16 mouse cellular contexts compared by ENCODE assay signal in the genomic region with DNA sequence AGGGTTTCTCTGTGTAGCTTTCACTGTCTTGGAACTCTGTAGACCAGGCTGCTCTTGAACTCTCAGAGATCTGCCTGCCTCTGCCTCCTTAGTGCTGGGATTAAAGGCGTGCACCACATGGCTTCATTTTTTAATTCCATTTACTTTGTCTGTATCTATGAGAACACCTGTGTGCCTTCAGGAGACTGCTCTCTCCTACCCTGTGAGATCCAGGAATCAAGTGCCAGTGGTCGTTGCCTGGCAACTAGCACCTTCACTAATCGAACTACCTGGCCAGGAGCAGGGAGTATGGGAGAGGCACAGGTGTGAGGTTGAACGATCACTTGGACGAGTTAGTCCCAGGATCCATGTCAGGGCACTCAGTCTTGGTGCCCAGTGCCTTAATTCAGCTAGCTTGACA. TPM values are rescaled to one million over a fixed set of nuclear protein-coding genes. Genes with fewer than 3 reads are reported as not detected.
DNase-seq lines count a peak whose midpoint lies in the region; ATAC-seq and TF ChIP-seq lines count a peak whose summit lies in the region.
"Had no signal": no experiment of that assay in that cellular context is flagged by ENCODE, and none has a peak within 500 bp of the region (broad histone marks: within the 10 kb centered on the region; RNA-seq: fewer than 3 reads in every experiment).

No protein-coding gene starts in this region.

- 89% methylated on average over 5 of the region's 5 CpGs for WGBS in heart, embryonic 13.5 days
- WGBS in heart, embryonic 11.5 days (ENCODE audit: insufficient replicate concordance): 89% methylated on average over 5 of the region's 5 CpGs
- WGBS in spleen, adult 2 months: 92% methylated on average over 5 of the region's 5 CpGs
- 76% methylated on average over 5 of the region's 5 CpGs for WGBS in liver, embryonic 12.5 days (ENCODE audit: insufficient replicate concordance)
- WGBS in stomach, postnatal 0 days: 72% methylated on average over 5 of the region's 5 CpGs

- no peak for ATAC-seq in heart, embryonic 13.5 days (ENCODE audit: extremely low read depth, insufficient number of reproducible peaks, low FRiP score, low TSS enrichment)
- ATAC-seq in heart, embryonic 11.5 days (replicated peaks; ENCODE audit: insufficient number of reproducible peaks, low FRiP score, low TSS enrichment): no peak
- no peak for ATAC-seq in liver, embryonic 12.5 days
- ATAC-seq in stomach, postnatal 0 days (ENCODE audit: low FRiP score, low TSS enrichment): no peak
- ATAC-seq: activated CD4-positive, CD25-positive, alpha-beta regulatory T cell, adult 4 months; hindbrain, postnatal 0 days had no signal

- 0 out of 2 replicates have a peak overlapping the region, but pooled peaks have one; percentile 10 for H3K9ac ChIP-seq in heart, embryonic 13.5 days
- H3K9ac ChIP-seq in heart, embryonic 11.5 days (ENCODE audit: low read depth, low read length): no peak overlapping the region
- H3K9ac ChIP-seq in liver, embryonic 12.5 days: no peak overlapping the region
- H3K9ac ChIP-seq in stomach, postnatal 0 days (ENCODE audit: low read length): no peak overlapping the region
- H3K9ac ChIP-seq: kidney, embryonic 15.5 days had no signal

- DNase-seq in spleen, adult 2 months (ENCODE audit: low read depth in 1 of 2, low spot score in 2 of 2): no peak
- DNase-seq in spleen, postnatal 14 days (ENCODE audit: low spot score in 2 of 2): no peak
- DNase-seq in stomach, postnatal 0 days (ENCODE audit: low spot score): no peak
- no peak for DNase-seq in testis, postnatal 14 days (ENCODE audit: low spot score)
- DNase-seq: cerebellum, adult 11 months; thymus, postnatal 36 days had no signal

- no peak overlapping the region for H3K4me3 ChIP-seq in heart, embryonic 13.5 days
- no peak overlapping the region for H3K4me3 ChIP-seq in heart, embryonic 11.5 days (ENCODE audit: low read depth, low read length)
- no peak overlapping the region for H3K4me3 ChIP-seq in spleen, adult 2 months (ENCODE audit: extremely low read depth, insufficient read depth, insufficient read length)
- H3K4me3 ChIP-seq in liver, embryonic 12.5 days: no peak overlapping the region
- no peak overlapping the region for H3K4me3 ChIP-seq in stomach, postnatal 0 days (ENCODE audit: low read depth, low read length)
- H3K4me3 ChIP-seq: embryonic facial prominence, embryonic 13.5 days; forebrain, embryonic 10.5 days; kidney, embryonic 15.5 days; layer of hippocampus, adult 2 months; midbrain, embryonic 10.5 days had no signal

- H3K27ac ChIP-seq in heart, embryonic 13.5 days (replicated peaks): peak overlapping the region; percentile 96
- H3K27ac ChIP-seq in heart, embryonic 11.5 days (ENCODE audit: low read depth, low read length): no peak overlapping the region
- peak overlapping the region; percentile 99 for H3K27ac ChIP-seq in spleen, adult 2 months (ENCODE audit: insufficient read depth, low read length)
- H3K27ac ChIP-seq in liver, embryonic 12.5 days: peak overlapping the region; percentile 99
- 0 out of 2 replicates have a peak overlapping the region, but pooled peaks have one; percentile 99 for H3K27ac ChIP-seq in stomach, postnatal 0 days (replicated peaks)
- H3K27ac ChIP-seq: embryonic facial prominence, embryonic 13.5 days; forebrain, embryonic 10.5 days; hindbrain, postnatal 0 days; kidney, embryonic 15.5 days; layer of hippocampus, adult 2 months; midbrain, embryonic 10.5 days had no signal

- no peaks in the 10 kb centered on the region for H3K9me3 ChIP-seq in heart, embryonic 13.5 days
- no peaks in the 10 kb centered on the region for H3K9me3 ChIP-seq in heart, embryonic 11.5 days (replicated peaks; ENCODE audit: control insufficient read depth, low read length)
- H3K9me3 ChIP-seq in liver, embryonic 12.5 days (replicated peaks): no peaks in the 10 kb centered on the region
- H3K9me3 ChIP-seq in stomach, postnatal 0 days (ENCODE audit: control insufficient read depth, low read length): no peaks in the 10 kb centered on the region
- H3K9me3 ChIP-seq: embryonic facial prominence, embryonic 13.5 days; kidney, embryonic 15.5 days; midbrain, embryonic 10.5 days had no signal

- peaks cover 33% of the 10 kb centered on the region for H3K36me3 ChIP-seq in heart, embryonic 13.5 days
- H3K36me3 ChIP-seq in heart, embryonic 11.5 days (ENCODE audit: control insufficient read depth, insufficient read depth, low read length): peaks cover 8% of the 10 kb centered on the region
- 0 out of 2 replicates have a peak, but pooled peaks cover 3% of the 10 kb centered on the region for H3K36me3 ChIP-seq in spleen, adult 2 months (ENCODE audit: control insufficient read depth, insufficient read depth, low read length)
- peaks cover 31% of the 10 kb centered on the region for H3K36me3 ChIP-seq in liver, embryonic 12.5 days
- no peaks in the 10 kb centered on the region for H3K36me3 ChIP-seq in stomach, postnatal 0 days (ENCODE audit: control insufficient read depth, insufficient read depth, low read length)

- no peak for TF ChIP-seq EP300 in stomach, postnatal 0 days (optimal IDR thresholded peaks at IDR 0.05)

- H3K4me2 ChIP-seq in heart, embryonic 13.5 days: no peak overlapping the region
- no peak overlapping the region for H3K4me2 ChIP-seq in heart, embryonic 11.5 days
- no peak overlapping the region for H3K4me2 ChIP-seq in liver, embryonic 12.5 days
- H3K4me2 ChIP-seq in stomach, postnatal 0 days (replicated peaks; ENCODE audit: low read depth): no peak overlapping the region
- H3K4me2 ChIP-seq: embryonic facial prominence, embryonic 13.5 days; kidney, embryonic 15.5 days had no signal

- TF ChIP-seq CTCF in spleen, adult 2 months (IDR thresholded peaks at IDR 0.05; ENCODE audit: extremely low read depth, insufficient read depth, insufficient read length, insufficient replicate concordance): no peak
- no peak for TF ChIP-seq CTCF in stomach, postnatal 0 days (IDR thresholded peaks at IDR 0.05; ENCODE audit: low read depth)

- peaks cover 83% of the 10 kb centered on the region for H3K4me1 ChIP-seq in heart, embryonic 13.5 days
- peaks cover 75% of the 10 kb centered on the region for H3K4me1 ChIP-seq in heart, embryonic 11.5 days (ENCODE audit: control insufficient read depth, insufficient read depth, low read length)
- H3K4me1 ChIP-seq in spleen, adult 2 months (ENCODE audit: control insufficient read depth, insufficient read depth, insufficient read length): peaks cover 61% of the 10 kb centered on the region; the same call in 1 of the 2 replicates
- peaks cover 94% of the 10 kb centered on the region for H3K4me1 ChIP-seq in liver, embryonic 12.5 days
- peaks cover 23% of the 10 kb centered on the region for H3K4me1 ChIP-seq in stomach, postnatal 0 days (replicated peaks; ENCODE audit: control insufficient read depth, insufficient read depth)

- H3K27me3 ChIP-seq in heart, embryonic 13.5 days (replicated peaks): no peaks in the 10 kb centered on the region
- no peaks in the 10 kb centered on the region for H3K27me3 ChIP-seq in heart, embryonic 11.5 days (ENCODE audit: control insufficient read depth, insufficient read depth, low read length)
- no peaks in the 10 kb centered on the region for H3K27me3 ChIP-seq in spleen, adult 2 months (ENCODE audit: control insufficient read depth, insufficient read depth, low read length)
- H3K27me3 ChIP-seq in liver, embryonic 12.5 days (replicated peaks): no peaks in the 10 kb centered on the region
- H3K27me3 ChIP-seq in stomach, postnatal 0 days (ENCODE audit: control insufficient read depth, insufficient read depth, low read length): no peaks in the 10 kb centered on the region
- H3K27me3 ChIP-seq: embryonic facial prominence, embryonic 13.5 days; kidney, embryonic 15.5 days had no signal

- no peak for TF ChIP-seq POLR2A in spleen, adult 2 months (IDR thresholded peaks at IDR 0.05; ENCODE audit: low read depth, low read length)

RNA-seq across cellular contexts. Expression of gene Mcl1, which starts 12.6 kb away (rescaled TPM):
- polyA plus RNA-seq in heart, embryonic 13.5 days (2015; fragmentation: Nextera tagmentation; extraction: Ambion mirVana): 36.0 and 36.2 TPM in 2 replicates
- 46.3 and 49.8 TPM in 2 replicates for polyA plus RNA-seq in heart, embryonic 11.5 days (2014; fragmentation: Nextera tagmentation; extraction: Ambion mirVana)
- 169 and 276 TPM in 2 replicates for polyA plus RNA-seq in spleen, adult 2 months (2012; rRNA removed)
- 66.5 and 73.8 TPM in 2 replicates for polyA plus RNA-seq in liver, embryonic 12.5 days (2016; fragmentation: Nextera tagmentation; extraction: Ambion mirVana)
- polyA plus RNA-seq in stomach, postnatal 0 days (2015; fragmentation: Nextera tagmentation; extraction: Ambion mirVana): 57.9 and 59.2 TPM in 2 replicates

RNA-seq across cellular contexts. Expression of gene Adamtsl4, which starts 16.5 kb away (rescaled TPM):
- 4.8 and 7.3 TPM in 2 replicates for polyA plus RNA-seq in heart, embryonic 13.5 days (2015; fragmentation: Nextera tagmentation; extraction: Ambion mirVana)
- polyA plus RNA-seq in heart, embryonic 11.5 days (2014; fragmentation: Nextera tagmentation; extraction: Ambion mirVana): 3.5 and 5.1 TPM in 2 replicates
- 7.9 and 8.1 TPM in 2 replicates for polyA plus RNA-seq in spleen, adult 2 months (2012; rRNA removed)
- polyA plus RNA-seq in liver, embryonic 12.5 days (2016; fragmentation: Nextera tagmentation; extraction: Ambion mirVana): 0.30 and 0.35 TPM in 2 replicates
- 9.4 and 10.4 TPM in 2 replicates for polyA plus RNA-seq in stomach, postnatal 0 days (2015; fragmentation: Nextera tagmentation; extraction: Ambion mirVana)

RNA-seq across cellular contexts. Expression of gene Ensa, which starts 46.4 kb away (rescaled TPM):
- 46.5 and 53.1 TPM in 2 replicates for polyA plus RNA-seq in heart, embryonic 13.5 days (2015; fragmentation: Nextera tagmentation; extraction: Ambion mirVana)
- polyA plus RNA-seq in heart, embryonic 11.5 days (2014; fragmentation: Nextera tagmentation; extraction: Ambion mirVana): 52.7 and 55.4 TPM in 2 replicates
- 8.3 and 10.4 TPM in 2 replicates for polyA plus RNA-seq in spleen, adult 2 months (2012; rRNA removed)
- 42.9 and 45.0 TPM in 2 replicates for polyA plus RNA-seq in liver, embryonic 12.5 days (2016; fragmentation: Nextera tagmentation; extraction: Ambion mirVana)
- polyA plus RNA-seq in stomach, postnatal 0 days (2015; fragmentation: Nextera tagmentation; extraction: Ambion mirVana): 42.3 and 44.2 TPM in 2 replicates
